Mouse (Mus musculus) megakaryocyte, embryonic 14.5 days (primary cell): ENCODE measurements at regions not wholly inside any gene's neighbourhood (a gene's known extent, or its start where the extent isn't known, plus 50 kb on each side); places are given as distances from the start of the nearest gene placed in this dataset.

Experiments used
- FLI1 ChIP-seq: IDR thresholded peaks from 2 replicates; pipeline ENCODE4 v1.6.1; 2012; ENCODE audit warnings: low read length, inconsistent platforms, mixed read lengths
- GATA1 ChIP-seq: IDR thresholded peaks from 3 replicates; pipeline ENCODE4 v1.6.1; 2012; ENCODE audit warnings: mixed read lengths, low read length, inconsistent platforms, borderline replicate concordance

GRCm38 (mm10) chr8:48980755-48981154, 137.0 kb upstream of the Tenm3 start:
- TF ChIP-seq GATA1 (no peak), FLI1 (no peak)
